Comparison of ENCODE assay signal across 9 mouse cellular contexts in the genomic region with DNA sequence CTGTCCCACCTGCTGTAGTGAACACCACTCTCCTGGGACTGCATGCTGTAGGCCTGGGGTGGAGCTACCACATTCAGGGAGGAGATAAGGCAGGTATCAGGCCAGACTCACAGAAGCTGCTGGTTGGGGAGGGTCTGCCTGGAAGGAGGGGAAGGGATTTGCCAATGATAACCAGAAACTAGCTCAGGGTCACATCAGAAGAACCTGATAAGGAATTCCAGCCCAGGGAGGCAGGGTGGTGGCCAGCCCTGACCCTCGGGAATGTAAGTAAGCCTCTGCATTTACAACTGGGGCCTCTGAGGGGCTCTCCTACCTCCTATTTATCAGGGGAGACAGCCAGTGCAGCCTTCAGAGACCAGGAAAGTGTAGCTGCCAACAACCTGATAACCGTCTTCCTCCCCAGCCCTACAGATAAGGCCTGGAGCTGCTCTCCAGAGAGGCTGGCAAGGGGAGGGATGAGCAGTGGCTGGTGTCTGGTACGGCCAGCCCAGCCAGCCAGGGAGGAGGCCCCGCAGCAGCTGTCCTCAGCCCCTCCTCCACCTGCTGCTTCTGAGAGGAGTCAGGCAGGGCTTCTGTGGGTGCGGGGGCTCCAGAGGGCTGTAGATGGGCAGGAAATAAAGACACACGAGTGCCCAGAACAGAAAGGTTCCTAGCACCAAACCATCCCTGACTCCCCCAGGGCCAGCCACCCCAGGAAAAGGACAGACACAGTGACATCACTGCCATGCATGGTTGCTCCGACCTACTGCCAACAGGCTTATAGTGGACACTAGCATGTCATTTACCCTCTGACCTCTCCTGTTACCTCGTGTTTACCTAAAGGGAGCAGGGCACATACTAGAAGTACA. TPM values are rescaled to one million over a fixed set of nuclear protein-coding genes. Genes with fewer than 3 reads are reported as not detected.
DNase-seq lines count a peak whose midpoint lies in the region; ATAC-seq lines count a peak whose summit lies in the region.
"Had no signal": no experiment of that assay in that cellular context is flagged by ENCODE, and none has a peak within 500 bp of the region (broad histone marks: within the 10 kb centered on the region; RNA-seq: fewer than 3 reads in every experiment).

No protein-coding gene starts in this region.

- 15% methylated on average over 8 of the region's 8 CpGs for WGBS in lung, embryonic 16.5 days
- WGBS in intestine, embryonic 14.5 days: 9% methylated on average over 8 of the region's 8 CpGs
- WGBS in liver, embryonic 15.5 days (ENCODE audit: insufficient replicate concordance): 5% methylated on average over 8 of the region's 8 CpGs

- no peak overlapping the region for H3K27ac ChIP-seq in lung, embryonic 16.5 days (ENCODE audit: low read length)
- H3K27ac ChIP-seq in intestine, embryonic 14.5 days (ENCODE audit: low read depth): peak overlapping the region; percentile 60
- peak overlapping the region; percentile 94 for H3K27ac ChIP-seq in liver, embryonic 15.5 days (replicated peaks)

- peak overlapping the region; percentile 79; the same call in 1 of the 2 replicates for H3K4me2 ChIP-seq in lung, embryonic 16.5 days (ENCODE audit: low read depth, low read length)
- peak overlapping the region; percentile 70 for H3K4me2 ChIP-seq in intestine, embryonic 14.5 days (ENCODE audit: low read length)
- H3K4me2 ChIP-seq in liver, embryonic 15.5 days: peak overlapping the region; percentile 93

- H3K36me3 ChIP-seq in lung, embryonic 16.5 days (ENCODE audit: control insufficient read depth, insufficient read depth, low read length): peaks cover 23% of the 10 kb centered on the region
- peaks cover 36% of the 10 kb centered on the region for H3K36me3 ChIP-seq in intestine, embryonic 14.5 days (ENCODE audit: control insufficient read depth, insufficient read depth, low read length)
- peaks cover 46% of the 10 kb centered on the region for H3K36me3 ChIP-seq in liver, embryonic 15.5 days (replicated peaks)

- no peaks in the 10 kb centered on the region for H3K9me3 ChIP-seq in lung, embryonic 16.5 days (ENCODE audit: control insufficient read depth, low read length)
- no peaks in the 10 kb centered on the region for H3K9me3 ChIP-seq in intestine, embryonic 14.5 days (ENCODE audit: control insufficient read depth, low read length)
- H3K9me3 ChIP-seq in liver, embryonic 15.5 days (replicated peaks): no peaks in the 10 kb centered on the region

- peaks cover 12% of the 10 kb centered on the region for H3K4me1 ChIP-seq in lung, embryonic 16.5 days (replicated peaks; ENCODE audit: control insufficient read depth, insufficient read depth, low read length)
- H3K4me1 ChIP-seq in intestine, embryonic 14.5 days (replicated peaks; ENCODE audit: control insufficient read depth, insufficient read depth, low read length): peaks cover 12% of the 10 kb centered on the region
- H3K4me1 ChIP-seq in liver, embryonic 15.5 days (replicated peaks): peaks cover 83% of the 10 kb centered on the region

- DNase-seq in adrenal gland, postnatal 10 days: peak; percentile 41
- DNase-seq in adrenal gland, adult 2 months: no peak
- DNase-seq in lung, postnatal 14 days: no peak
- DNase-seq in intestine, embryonic 14.5 days (ENCODE audit: low spot score): peak; percentile 65
- no peak for DNase-seq in thymus, postnatal 36 days
- no peak for DNase-seq in adrenal gland, adult 8-10 months

- peak overlapping the region; percentile 22; the same call in 1 of the 2 replicates for H3K9ac ChIP-seq in lung, embryonic 16.5 days (ENCODE audit: low read length)
- no peak overlapping the region for H3K9ac ChIP-seq in intestine, embryonic 14.5 days (ENCODE audit: low read length)
- peak overlapping the region; percentile 92 for H3K9ac ChIP-seq in liver, embryonic 15.5 days

- ATAC-seq in lung, embryonic 16.5 days (ENCODE audit: low read depth): no peak
- peak; percentile 40 for ATAC-seq in intestine, embryonic 14.5 days (replicated peaks; ENCODE audit: low FRiP score, low TSS enrichment, low read depth)
- ATAC-seq in liver, embryonic 15.5 days (ENCODE audit: insufficient read depth): peak; percentile 85

- H3K4me3 ChIP-seq in lung, embryonic 16.5 days (ENCODE audit: low read length): no peak overlapping the region; the same call in 1 of the 2 replicates
- H3K4me3 ChIP-seq in intestine, embryonic 14.5 days (ENCODE audit: low read depth, low read length): peak overlapping the region; percentile 43; the same call in 1 of the 2 replicates
- peak overlapping the region; percentile 84 for H3K4me3 ChIP-seq in liver, embryonic 15.5 days (replicated peaks)

- H3K27me3 ChIP-seq in lung, embryonic 16.5 days (ENCODE audit: control insufficient read depth, insufficient read depth, low read depth, low read length): peaks cover 2% of the 10 kb centered on the region; the same call in 1 of the 2 replicates
- no peaks in the 10 kb centered on the region for H3K27me3 ChIP-seq in intestine, embryonic 14.5 days (replicated peaks; ENCODE audit: control insufficient read depth, insufficient read depth, low read length)
- H3K27me3 ChIP-seq in liver, embryonic 15.5 days: no peaks in the 10 kb centered on the region

RNA-seq across cellular contexts. Expression of gene Smim1, which starts 2.1 kb away (rescaled TPM):
- 10 to 100 TPM; 28.6 to 32.6 TPM for total RNA-seq in adrenal gland, postnatal 10 days (2021)
- 10 to 100 TPM; 54.7 to 69.5 TPM for total RNA-seq in adrenal gland, adult 2 months (2021)
- polyA plus RNA-seq in adrenal gland, adult 2 months (2012; rRNA removed): 130 and 143 TPM in 2 replicates
- 42.5 and 44.7 TPM in 2 replicates for polyA plus RNA-seq in lung, embryonic 16.5 days (2015; fragmentation: Nextera tagmentation; extraction: Ambion mirVana)
- polyA plus RNA-seq in intestine, embryonic 14.5 days (2014; fragmentation: Nextera tagmentation; extraction: Ambion mirVana): 102 and 112 TPM in 2 replicates
- 321 and 326 TPM in 2 replicates for polyA plus RNA-seq in liver, embryonic 15.5 days (2015; fragmentation: Nextera tagmentation; extraction: Ambion mirVana)
- 10 to 100 TPM; 59.1 to 87.5 (median 78.5) TPM for total RNA-seq in adrenal gland, adult 8-10 months (2022)

RNA-seq across cellular contexts. Expression of gene Lrrc47, which starts 12.4 kb away (rescaled TPM):
- 10 to 100 TPM; 40.7 to 43.3 TPM for total RNA-seq in adrenal gland, postnatal 10 days (2021)
- 10 to 100 TPM; 39.7 to 53.8 TPM for total RNA-seq in adrenal gland, adult 2 months (2021)
- 75.9 and 89.1 TPM in 2 replicates for polyA plus RNA-seq in adrenal gland, adult 2 months (2012; rRNA removed)
- polyA plus RNA-seq in lung, embryonic 16.5 days (2015; fragmentation: Nextera tagmentation; extraction: Ambion mirVana): 12.2 and 12.8 TPM in 2 replicates
- polyA plus RNA-seq in intestine, embryonic 14.5 days (2014; fragmentation: Nextera tagmentation; extraction: Ambion mirVana): 14.2 and 14.9 TPM in 2 replicates
- polyA plus RNA-seq in liver, embryonic 15.5 days (2015; fragmentation: Nextera tagmentation; extraction: Ambion mirVana): 16.8 and 17.7 TPM in 2 replicates
- total RNA-seq in adrenal gland, adult 8-10 months (2022): 10 to 100 TPM; 61.2 to 79.9 (median 66.8) TPM

RNA-seq across cellular contexts. Expression of gene Ccdc27, which starts 18.5 kb away (rescaled TPM):
- not detected for total RNA-seq in adrenal gland, postnatal 10 days (2021)
- total RNA-seq in adrenal gland, adult 2 months (2021): not detected
- polyA plus RNA-seq in adrenal gland, adult 2 months (2012; rRNA removed): not detected in 2 replicates
- not detected in 2 replicates for polyA plus RNA-seq in lung, embryonic 16.5 days (2015; fragmentation: Nextera tagmentation; extraction: Ambion mirVana)
- polyA plus RNA-seq in intestine, embryonic 14.5 days (2014; fragmentation: Nextera tagmentation; extraction: Ambion mirVana): not detected in 2 replicates
- polyA plus RNA-seq in liver, embryonic 15.5 days (2015; fragmentation: Nextera tagmentation; extraction: Ambion mirVana): 0.08 TPM in 1 of 2 replicates, not detected in the other
- not detected for total RNA-seq in adrenal gland, adult 8-10 months (2022)
- total RNA-seq: left cerebral cortex, postnatal 25 days had no signal

RNA-seq across cellular contexts. Expression of gene Cep104, which starts 49.0 kb away (rescaled TPM):
- total RNA-seq in adrenal gland, postnatal 10 days (2021): 10 to 100 TPM; 18.0 to 19.0 TPM
- total RNA-seq in adrenal gland, adult 2 months (2021): 10 to 100 TPM; 25.6 to 25.7 TPM
- 18.4 and 22.4 TPM in 2 replicates for polyA plus RNA-seq in adrenal gland, adult 2 months (2012; rRNA removed)
- 16.1 and 17.3 TPM in 2 replicates for polyA plus RNA-seq in lung, embryonic 16.5 days (2015; fragmentation: Nextera tagmentation; extraction: Ambion mirVana)
- 13.9 and 14.8 TPM in 2 replicates for polyA plus RNA-seq in intestine, embryonic 14.5 days (2014; fragmentation: Nextera tagmentation; extraction: Ambion mirVana)
- polyA plus RNA-seq in liver, embryonic 15.5 days (2015; fragmentation: Nextera tagmentation; extraction: Ambion mirVana): 6.4 and 6.7 TPM in 2 replicates
- 10 to 100 TPM; 25.5 to 33.1 (median 28.6) TPM for total RNA-seq in adrenal gland, adult 8-10 months (2022)

RNA-seq across cellular contexts. Expression of gene Dffb, which starts 49.1 kb away (rescaled TPM):
- 1 to 10 TPM; 5.2 to 8.0 TPM for total RNA-seq in adrenal gland, postnatal 10 days (2021)
- total RNA-seq in adrenal gland, adult 2 months (2021): 1 to 10 TPM; 2.9 to 3.7 TPM
- 12.7 and 13.5 TPM in 2 replicates for polyA plus RNA-seq in adrenal gland, adult 2 months (2012; rRNA removed)
- 12.4 and 13.6 TPM in 2 replicates for polyA plus RNA-seq in lung, embryonic 16.5 days (2015; fragmentation: Nextera tagmentation; extraction: Ambion mirVana)
- polyA plus RNA-seq in intestine, embryonic 14.5 days (2014; fragmentation: Nextera tagmentation; extraction: Ambion mirVana): 12.1 and 15.1 TPM in 2 replicates
- polyA plus RNA-seq in liver, embryonic 15.5 days (2015; fragmentation: Nextera tagmentation; extraction: Ambion mirVana): 7.1 and 7.4 TPM in 2 replicates
- 10 to 100 TPM in 1 of 4 experiments, 1 to 10 TPM in 3; 3.2 to 12.7 (median 8.0) TPM for total RNA-seq in adrenal gland, adult 8-10 months (2022)

Comparison
In these comparisons a context has a peak if more than half of its experiments do, and no peak if none do; other contexts are left out.
1. DNase-seq: peak in adrenal gland, postnatal 10 days (single experiment) and intestine, embryonic 14.5 days (single experiment); none in adrenal gland, adult 2 months (single experiment), lung, postnatal 14 days (single experiment), thymus, postnatal 36 days (0 of 2) and adrenal gland, adult 8-10 months (single experiment).
2. Peak in every context shown above with its lines, with median percentiles within 50 percentile points of each other: H3K4me2 ChIP-seq.